Mouse (Mus musculus) T-helper 17 cell (primary cell): ENCODE measurements at regions not wholly inside any gene's neighbourhood (a gene's known extent, or its start where the extent isn't known, plus 50 kb on each side); places are given as distances from the start of the nearest gene placed in this dataset.

Experiments
- in situ Hi-C, 2 experiments: fragments of 300-600 bp; cut with MboI, MseI; formaldehyde crosslinking; loops; 1 replicate in 1 of 2; 2 replicates in 1 of 2; pipeline ENCODE4 v1.15.1; 2025; ENCODE audit warnings: high pct_unique_total_duplicates in 2 of 2

DNA sequence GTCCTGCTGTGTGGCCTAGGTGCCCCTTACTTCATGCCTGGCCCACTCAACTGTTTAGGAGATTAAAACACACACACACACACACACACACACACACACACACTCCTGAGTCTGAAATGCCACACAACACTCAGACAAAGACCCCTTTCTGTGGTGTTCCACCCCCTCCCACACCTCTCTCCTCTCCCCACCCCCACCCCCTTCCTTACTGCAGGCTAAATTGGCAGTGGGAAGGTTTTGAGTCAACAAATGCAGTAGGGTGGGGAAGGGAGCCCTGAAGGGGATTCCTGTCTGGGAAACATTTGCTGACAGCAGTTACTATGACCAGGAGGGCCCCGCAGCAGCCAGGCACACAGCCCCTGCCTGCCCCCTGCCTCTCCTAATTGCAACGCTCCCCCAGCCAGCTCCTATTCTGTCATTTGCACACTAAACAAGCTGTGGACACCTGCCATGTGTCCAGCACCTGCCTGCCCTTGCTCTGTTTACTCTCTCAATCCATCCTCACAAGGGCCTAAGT, 69.5 kb downstream of the Ephb3 start:
- in situ Hi-C loops, result loop anchor here in 1 of 2 experiments (5.0 kb wide), 1 partner anchor 52 kb away; no protein-coding TSS in a partner anchor

DNA sequence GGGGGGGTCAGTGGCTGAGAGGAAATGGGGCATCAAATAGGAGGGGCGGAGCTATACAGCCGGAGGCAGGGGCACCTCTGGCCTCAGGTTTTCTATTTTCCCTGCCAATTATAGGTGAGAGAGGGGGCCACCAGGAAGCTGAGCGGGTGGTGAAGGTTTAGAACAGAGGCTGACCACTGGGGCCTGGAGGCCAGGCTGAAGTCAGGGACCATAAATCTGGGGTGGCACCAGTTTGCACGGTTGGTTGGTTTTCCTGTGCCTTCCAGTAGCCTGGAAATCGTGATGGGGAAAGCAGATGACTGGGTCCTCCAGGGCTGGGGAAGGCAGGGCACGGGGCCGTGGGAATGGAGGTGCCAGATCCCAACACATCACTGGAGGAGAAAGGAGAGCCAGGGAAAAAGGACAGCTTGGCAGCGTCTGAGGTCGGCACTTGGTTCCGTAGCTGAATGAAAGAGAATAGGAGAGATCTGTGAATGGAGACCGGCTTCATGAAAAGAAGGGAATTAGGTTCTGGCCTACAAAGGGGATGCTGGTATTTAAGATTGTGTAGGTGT, 73.3 kb downstream of the Ephb3 start:
- in situ Hi-C loops, result no loop called here

DNA sequence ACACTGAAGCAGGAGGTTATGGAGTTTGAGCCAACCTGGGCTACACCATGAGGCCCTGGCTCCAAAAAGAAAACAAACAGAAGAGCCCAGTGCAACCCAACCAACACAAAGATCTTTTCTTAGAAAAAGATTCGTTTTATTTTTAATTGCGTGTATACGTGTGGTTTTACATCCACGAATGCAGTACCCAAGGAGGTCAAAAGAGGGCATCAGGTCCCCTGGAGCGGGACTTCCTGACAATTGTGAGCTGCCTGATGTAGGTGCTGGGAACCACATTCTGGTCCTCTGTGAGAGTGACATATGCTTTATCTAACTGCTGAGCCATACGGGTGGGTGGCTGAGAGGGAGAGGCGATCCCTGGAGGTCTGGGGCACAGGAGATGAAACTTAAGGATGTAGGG, 73.8 kb downstream of the Ephb3 start:
- in situ Hi-C loops, result no loop called here

DNA sequence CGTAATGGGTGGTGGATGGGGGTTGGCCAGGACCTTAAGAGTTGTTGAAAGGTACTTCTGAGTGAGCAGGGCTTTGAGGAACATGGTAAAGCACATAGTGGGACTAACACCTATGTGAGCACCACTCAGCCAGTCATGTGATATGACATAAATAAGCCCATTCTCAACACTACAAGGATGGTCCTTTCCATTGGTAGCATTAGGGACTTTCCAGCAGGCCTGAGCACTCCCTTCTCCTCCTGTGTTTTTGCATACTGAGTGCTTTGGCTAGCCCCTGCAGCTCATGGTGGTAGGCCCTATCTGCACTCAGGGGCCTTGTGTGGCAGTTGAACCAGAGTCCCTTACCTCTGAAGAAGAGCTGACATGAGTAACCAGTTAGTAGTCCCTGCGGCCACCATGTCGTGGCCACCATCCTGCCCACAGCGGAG, 75.7 kb downstream of the Ephb3 start:
- in situ Hi-C loops, result no loop called here

DNA sequence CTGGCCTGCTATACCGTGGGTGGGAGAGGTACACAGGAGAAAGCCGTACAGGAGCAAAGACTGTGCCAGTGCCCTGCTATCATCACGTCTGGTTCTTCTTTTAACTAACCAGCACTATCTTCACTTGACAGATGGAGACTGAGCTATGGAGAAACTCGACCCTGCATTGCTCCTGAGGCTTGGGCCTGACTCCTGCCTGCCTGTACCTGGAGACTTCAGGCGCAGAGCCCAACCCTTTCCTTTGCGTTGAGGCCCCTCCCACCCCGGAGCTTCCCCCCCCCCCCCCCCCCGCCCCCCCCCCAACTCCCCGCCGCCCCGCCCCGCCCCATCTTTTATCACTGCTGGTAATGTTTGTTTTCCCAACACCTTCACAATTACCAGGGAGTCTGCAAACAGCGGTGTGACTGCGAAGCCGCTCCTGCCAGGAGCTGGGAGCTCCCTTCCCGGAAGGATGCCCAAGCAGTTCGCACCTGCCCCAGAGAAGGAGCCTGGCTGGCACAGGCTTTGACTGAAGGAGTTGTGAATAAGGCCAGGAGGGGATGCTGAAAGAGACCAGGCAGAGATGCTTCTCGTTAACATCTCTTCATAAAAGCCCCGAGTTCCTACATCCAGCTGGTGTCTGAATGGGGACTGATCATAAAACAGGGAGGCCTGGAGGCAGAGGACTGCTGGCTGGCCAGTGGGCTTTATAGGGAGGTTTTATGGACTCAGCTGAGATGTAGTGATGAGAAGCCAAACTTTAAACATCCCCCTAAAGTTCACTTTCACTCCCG, 77.6 kb downstream of the Ephb3 start:
- in situ Hi-C loops, result no loop called here

DNA sequence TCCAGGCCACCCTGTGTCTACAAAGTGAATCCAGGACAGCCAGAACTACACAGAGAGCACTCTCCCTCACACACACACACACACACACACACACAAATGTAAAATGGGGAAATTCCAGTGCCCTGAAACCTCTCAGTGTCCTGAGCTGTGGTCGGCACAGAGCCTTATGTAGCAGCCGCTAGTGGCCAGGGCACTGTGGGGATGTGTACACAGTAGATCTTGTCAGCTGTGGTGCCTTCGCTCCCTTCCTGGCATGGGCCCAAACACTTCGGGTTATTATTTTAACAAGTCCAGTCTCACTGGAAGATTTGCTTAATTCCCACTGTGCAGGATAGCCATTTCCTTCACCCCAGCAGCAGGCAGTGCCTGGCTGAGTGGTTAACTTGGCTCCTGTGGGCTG, 81.5 kb downstream of the Ephb3 start:
- in situ Hi-C loops, result no loop called here

DNA sequence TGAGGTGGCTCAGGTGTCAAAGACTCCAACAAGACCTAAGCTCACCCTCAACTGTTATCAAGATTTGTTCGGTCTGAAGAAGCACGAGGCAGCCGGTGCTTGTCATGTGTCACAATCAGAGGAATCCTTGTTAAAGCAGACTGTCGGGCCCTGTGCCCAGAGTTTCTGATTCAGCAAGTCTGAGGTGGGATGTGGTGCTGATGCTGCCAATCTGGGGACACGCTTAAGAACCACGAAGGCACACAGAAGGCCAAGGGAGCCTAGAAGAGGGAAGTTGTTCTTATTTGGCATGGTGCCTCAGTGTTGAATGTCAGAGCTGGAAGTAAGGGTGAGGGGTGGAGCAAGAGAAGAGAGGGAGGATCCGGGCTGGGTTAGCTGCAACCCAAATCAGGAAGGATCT, 85.0 kb downstream of the Ephb3 start:
- in situ Hi-C loops, result no loop called here

DNA sequence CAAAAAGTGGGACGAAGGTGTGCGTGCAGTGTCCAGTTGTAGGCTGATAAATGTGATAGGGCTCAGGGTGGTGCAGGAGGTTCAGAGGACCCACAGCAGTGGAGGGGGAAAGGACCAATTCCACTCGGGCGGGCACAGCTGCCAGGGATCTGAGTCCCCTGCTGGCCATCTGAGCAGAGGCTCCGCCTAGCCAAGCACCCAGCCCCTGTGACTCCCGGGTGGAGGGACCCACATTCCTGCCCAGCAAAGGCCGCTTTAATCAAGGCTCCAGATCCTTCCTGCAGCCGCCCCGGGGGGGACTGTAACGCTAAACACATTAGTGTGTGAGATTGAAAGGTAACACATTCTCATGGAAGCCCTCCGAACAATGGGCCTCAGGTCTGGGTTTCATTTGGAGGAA, 88.5 kb downstream of the Ephb3 start:
- in situ Hi-C loops, result no loop called here

DNA sequence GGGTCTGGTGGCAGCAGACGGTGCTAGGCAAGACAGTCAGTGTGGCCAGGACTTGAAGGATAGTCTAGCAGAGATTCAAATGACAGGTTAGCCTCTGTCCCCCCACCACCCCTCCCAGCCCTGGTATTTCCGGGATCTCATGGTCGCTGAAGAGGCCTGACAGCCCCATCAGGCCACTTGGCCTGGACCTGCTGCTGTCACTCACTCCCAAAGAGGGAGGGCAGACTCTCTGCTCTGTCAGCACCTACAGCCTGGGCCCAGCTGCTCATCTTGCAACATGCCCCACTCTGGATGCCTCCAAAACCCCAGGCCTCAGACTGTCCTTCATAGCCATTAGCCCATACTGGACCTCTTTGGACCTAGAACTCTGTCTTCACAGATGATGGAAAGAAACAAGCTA, 89.0 kb downstream of the Ephb3 start:
- in situ Hi-C loops, result no loop called here

DNA sequence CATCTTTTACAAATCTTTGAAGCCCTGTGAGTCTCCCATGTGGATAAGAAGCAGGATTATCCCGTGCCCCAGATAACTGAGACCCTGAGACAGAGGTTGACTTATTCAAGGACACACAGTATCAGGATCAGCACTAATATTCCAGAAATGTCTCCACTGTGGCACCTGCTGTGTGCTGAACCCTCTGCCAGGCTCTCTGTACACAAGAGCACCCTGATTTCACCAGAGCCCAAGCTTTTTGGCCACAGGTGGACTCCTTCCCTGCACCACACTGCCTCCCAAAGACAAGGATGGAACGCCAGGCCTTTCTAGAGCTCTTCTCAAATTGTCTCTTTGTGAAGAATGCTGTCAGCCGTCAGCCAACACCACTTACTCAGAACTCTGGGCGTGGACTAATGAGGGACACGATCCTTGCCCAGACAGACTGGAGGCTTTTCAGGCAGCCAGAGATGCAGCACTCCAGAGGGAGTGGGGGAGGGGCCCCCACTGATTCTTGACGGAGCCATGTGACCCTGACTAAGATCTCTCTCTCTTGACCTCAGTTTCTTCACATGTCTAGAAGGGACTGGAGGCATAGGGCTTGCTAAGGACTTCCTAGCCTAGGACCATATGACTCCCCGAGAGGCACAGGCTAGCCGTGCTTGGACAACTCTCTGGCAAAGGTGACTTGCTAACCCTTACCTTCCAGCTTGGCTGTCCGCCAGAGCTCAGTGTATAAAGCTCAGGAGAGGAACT, 90.3 kb downstream of the Ephb3 start:
- in situ Hi-C loops, result no loop called here

DNA sequence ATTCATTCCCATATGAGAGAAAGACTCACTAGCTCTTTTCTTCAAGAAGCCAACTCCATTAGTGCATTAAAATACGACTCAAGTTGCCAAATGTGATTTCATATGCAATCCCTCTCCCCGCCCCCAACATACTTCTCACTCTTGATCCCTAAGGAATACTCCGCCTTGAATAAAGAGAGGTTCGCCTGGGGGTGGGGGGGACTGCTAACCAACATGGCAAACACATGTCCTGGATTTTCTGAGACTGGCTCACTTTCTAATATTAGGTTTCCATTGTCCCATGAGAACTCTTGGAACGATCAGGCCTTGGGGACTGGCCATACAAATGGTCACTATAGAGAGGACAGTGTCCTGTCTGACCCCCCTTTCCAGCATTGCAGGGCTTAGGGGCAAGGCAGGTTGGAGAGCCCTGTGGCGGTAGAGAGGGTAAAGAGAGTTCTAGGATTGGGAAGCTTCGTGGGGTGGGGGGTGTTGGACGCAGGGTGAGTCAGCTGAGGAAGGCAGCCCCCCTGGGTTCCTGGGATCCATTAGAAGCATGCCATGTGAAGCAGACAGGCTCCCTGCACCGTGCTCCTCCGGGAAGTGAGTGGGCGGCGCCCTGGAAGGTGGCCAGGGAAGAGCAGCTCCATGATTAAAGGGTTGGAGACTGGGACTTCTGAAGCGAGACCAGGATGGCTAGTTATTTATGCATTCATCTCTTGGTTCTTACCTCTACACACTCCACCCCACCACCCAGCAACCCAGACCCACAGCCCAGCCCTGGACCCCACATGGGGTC, 91.6 kb downstream of the Ephb3 start:
- in situ Hi-C loops, result no loop called here

DNA sequence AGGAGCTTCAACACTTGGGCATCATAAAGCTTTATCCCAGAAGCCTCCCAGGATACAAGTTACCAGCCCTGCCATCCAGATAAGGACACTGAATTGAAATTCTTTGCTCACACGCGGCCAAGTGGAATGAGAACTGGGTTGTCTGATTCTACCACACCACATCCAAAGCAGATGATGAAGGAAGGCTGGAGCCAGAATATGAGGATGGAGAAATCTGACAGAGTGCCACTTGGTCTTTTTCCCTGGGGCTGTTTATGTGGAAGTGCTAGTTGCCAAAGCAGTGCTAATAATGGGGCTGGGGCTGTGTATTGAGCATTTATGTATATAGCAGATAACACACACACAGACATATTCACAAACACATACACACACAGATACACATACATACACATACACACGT, 92.2 kb downstream of the Ephb3 start:
- in situ Hi-C loops, result no loop called here

DNA sequence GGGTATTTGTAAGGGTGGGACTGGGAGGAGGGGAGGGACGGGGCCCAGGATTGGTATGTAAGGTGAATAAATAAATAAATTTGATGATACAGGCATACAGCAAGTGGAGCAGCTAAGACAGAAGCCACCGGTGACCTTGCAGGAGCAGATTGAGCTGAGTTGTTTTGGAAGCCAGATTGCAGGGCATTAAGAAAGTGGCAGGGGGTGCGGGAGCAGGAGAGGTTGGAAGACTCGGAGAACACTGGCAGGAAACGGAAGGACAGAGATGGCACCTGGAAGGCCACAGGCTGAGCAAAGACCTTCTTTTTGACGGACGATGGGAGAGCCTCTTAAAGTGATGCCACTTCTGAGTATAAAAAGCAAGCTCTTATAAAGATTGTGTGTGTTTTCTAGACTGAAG, 94.3 kb downstream of the Ephb3 start:
- in situ Hi-C loops, result no loop called here

DNA sequence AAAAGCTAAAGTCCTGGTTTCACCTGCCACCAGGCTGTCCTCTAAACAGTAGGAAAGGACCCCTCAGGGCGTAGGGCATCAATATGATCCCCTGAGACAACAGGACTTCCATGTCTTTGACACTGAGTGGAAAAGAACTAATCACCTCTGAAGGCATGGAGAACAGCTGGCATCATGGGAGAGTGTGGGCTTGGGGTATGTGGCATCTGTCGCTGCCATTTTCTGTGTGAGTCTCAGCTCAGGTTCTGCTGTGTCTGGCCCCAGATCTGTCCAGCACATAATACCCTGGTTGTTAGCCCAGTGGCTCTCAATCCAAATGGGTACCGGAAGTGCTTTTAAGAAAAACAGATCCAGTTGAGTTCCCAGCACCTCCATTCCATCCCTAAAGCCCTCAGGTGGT, 101.3 kb downstream of the Ephb3 start:
- in situ Hi-C loops, result loop anchor here in 1 of 2 experiments (10.0 kb wide), 1 partner anchor 411 kb away; no protein-coding TSS in a partner anchor

DNA sequence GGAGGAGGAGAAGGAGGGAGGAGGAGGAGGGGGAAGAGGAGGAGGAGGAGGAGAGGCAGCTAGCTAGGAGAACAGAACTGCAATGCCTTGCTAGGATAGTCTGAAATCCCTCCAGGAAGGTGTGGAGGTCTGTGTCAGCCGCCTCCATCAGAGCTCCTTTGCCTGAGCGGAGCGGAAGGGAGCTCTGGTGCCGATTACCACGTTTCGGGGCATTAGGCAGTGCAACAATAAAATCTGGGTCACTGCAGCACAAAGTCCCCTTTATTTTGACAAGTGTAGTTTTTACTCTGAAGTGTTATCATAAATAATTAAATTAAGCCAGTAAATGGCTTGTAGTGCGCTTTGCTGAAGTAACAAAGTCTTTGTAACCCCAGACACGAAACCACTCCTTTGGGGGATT, 104.0 kb downstream of the Ephb3 start:
- in situ Hi-C loops, result loop anchor here in 1 of 2 experiments (10.0 kb wide), 1 partner anchor 414 kb away; no protein-coding TSS in a partner anchor

DNA sequence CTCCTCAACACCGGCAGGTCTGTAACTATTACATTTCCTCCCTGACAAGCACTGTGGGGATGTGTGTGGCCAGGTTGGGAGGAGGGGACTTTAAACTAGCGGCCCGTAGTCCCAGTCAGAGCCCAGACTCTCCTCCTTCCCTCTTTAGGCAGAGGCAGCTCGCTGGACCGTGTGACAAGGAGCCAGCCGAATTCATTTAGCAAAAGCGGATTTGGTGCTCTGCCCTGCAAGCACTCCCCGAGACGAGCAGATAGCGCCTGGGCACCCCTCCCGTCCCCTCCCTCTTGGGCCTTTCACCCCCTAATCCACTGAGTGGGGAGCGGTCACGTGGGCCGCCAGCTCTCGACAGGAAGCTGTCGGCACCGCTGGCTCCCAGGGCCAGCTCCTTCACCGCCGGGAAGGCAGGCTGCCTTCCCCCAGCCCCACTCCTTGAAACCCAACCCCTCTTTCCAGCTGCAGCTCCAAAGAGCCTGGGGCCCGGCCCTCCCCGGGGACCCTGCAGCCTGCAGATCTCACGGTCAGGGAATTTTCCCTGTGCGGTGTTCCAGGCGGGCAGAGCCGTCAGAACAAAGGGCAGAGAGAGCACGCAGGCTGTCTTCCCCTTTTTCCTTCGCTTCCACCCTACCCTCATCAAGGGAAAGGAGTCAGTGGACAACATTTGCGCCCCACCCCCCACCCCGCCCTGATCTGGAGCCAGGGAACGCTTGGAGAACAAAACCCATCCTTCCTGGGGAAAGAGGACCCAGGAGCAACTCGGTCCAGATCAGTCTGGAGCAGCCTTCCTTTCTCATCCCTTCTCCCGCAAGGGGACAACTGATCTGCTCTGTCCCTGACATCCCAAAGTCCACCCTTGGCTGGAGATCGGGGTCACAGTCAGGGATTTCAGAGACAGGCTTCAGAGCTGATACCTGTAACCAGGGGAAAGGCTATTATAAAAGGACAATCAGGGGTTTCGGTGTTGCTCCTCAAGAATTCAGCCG, 106.4 kb downstream of the Ephb3 start:
- in situ Hi-C loops, result no loop called here

DNA sequence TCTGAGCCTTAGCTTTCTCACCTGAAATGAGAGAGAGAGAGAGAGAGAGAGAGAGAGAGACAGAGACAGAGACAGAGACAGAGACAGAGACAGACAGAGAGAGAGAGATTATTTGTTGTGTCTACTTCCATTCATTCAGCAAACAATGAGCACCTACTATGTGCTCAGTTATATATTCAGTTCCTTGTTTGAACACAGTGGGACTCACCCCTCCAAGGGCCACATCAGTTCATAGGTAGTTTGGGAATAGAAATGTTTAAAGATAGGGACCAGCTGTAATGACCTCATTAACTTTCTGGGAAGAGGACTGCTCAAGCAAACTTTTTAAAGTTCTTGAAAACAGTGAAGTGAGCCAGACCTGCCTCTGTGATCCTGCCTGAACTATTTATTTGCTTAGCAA, 107.2 kb downstream of the Ephb3 start:
- in situ Hi-C loops, result no loop called here

DNA sequence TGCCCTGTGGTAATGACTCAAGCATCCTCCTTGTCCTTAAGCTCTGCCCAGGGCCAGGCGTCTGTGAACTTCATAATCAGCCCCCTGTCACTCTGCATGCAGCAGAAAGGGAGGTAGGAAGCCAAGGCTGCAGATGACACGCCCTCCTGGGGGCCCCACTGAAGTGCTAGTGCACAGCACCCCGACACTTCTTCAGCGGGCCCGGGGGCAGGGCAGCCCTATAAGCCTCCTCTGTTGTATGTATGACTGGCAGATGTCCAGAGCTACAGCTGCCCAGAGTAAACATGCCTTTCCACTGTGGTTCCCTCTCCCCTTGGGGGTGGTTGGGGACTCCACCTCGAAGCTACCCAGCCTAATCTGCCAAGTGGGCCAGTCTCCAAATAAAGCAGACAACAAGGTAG, 107.2 kb upstream of the Vps8 start:
- in situ Hi-C loops, result no loop called here

DNA sequence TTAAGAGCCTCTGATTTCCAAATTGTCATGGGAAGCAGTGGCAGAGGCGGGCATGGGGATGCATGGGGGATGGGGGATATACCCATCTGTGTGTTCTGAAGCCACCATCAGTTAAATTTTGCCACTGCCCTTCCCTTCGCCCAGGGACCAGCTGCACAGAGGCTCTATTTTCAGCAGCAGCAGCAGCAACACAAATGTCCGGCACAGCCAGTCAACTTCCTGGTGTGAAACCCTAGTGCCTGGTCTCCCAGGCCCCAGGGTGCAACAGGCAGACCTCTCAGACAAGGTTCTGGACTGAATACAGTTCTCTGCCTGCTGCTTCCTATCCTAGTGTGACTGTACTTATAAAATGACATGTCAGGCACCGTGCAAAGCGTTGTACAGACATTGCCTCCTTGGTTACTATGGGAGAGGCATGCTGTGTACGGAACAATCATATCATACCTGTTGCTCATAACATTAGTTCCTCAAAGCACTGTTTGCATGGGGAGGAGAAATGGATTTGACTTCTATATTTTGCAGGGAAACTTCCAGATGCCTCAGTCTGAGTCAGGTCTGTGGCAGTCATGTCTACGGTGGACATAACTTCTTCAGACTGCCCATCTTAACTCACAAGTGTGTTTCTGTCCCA, 104.8 kb upstream of the Vps8 start:
- in situ Hi-C loops, result no loop called here
